ENCODE assay signal across 9 mouse cellular contexts in the genomic region with DNA sequence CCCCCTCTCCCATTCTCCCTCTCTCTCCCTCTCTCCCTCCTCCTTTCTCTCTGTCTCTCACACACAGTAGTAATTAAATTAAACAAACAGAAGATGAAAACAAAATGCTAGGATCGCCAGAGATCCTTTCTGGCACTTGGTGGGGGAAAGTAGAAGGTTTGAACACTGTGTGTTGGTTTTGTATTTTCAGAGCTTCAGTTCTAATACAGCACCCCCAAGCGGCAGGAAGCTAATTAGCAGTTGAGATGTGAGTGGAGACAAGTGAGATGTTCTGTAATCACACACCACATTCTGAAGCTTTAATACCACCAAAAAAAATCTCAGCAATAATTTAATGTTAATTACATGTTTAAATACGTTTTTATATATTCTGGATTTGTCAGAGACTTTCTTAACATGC. TPM values are rescaled to one million over a fixed set of nuclear protein-coding genes. Genes with fewer than 3 reads are reported as not detected.
DNase-seq lines count a peak whose midpoint lies in the region; ATAC-seq and TF ChIP-seq lines count a peak whose summit lies in the region.
"Had no signal": no experiment of that assay in that cellular context is flagged by ENCODE, and none has a peak within 500 bp of the region (broad histone marks: within the 10 kb centered on the region; RNA-seq: fewer than 3 reads in every experiment).

No protein-coding gene starts in this region.

- 15% methylated on average over 3 of the region's 3 CpGs for WGBS in heart, postnatal 0 days

- H3K4me3 ChIP-seq in heart, postnatal 0 days (ENCODE audit: low read depth, low read length): no peak overlapping the region
- H3K4me3 ChIP-seq: liver, embryonic 15.5 days had no signal

- H3K4me2 ChIP-seq in heart, postnatal 0 days (ENCODE audit: low read depth, low read length): no peak overlapping the region
- H3K4me2 ChIP-seq: liver, embryonic 15.5 days had no signal

- intact Hi-C loops in left cerebral cortex, postnatal 14 days (cut with DNase I): no loop called here
- intact Hi-C loops in left cerebral cortex, postnatal 36 days (cut with DNase I): no loop called here

- TF ChIP-seq EP300 in heart, postnatal 0 days (IDR thresholded peaks at IDR 0.05; ENCODE audit: low read depth): no peak

- no peaks in the 10 kb centered on the region for H3K4me1 ChIP-seq in heart, postnatal 0 days (ENCODE audit: control insufficient read depth, insufficient read depth)
- H3K4me1 ChIP-seq: liver, embryonic 15.5 days had no signal

- H3K9ac ChIP-seq in heart, postnatal 0 days (replicated peaks; ENCODE audit: low read depth, low read length): no peak overlapping the region
- H3K9ac ChIP-seq: liver, embryonic 15.5 days had no signal

- no peaks in the 10 kb centered on the region for H3K27me3 ChIP-seq in heart, postnatal 0 days (ENCODE audit: control insufficient read depth, insufficient read depth, low read length)
- H3K27me3 ChIP-seq: liver, embryonic 15.5 days had no signal

- no peak overlapping the region for H3K27ac ChIP-seq in heart, postnatal 0 days (ENCODE audit: low read depth)
- H3K27ac ChIP-seq: liver, embryonic 15.5 days had no signal

- H3K9me3 ChIP-seq in heart, postnatal 0 days (replicated peaks; ENCODE audit: control insufficient read depth, low read length): no peaks in the 10 kb centered on the region
- H3K9me3 ChIP-seq: liver, embryonic 15.5 days had no signal

- H3K36me3 ChIP-seq in heart, postnatal 0 days (replicated peaks; ENCODE audit: control insufficient read depth, insufficient read depth, low read length): peaks cover 19% of the 10 kb centered on the region
- H3K36me3 ChIP-seq: liver, embryonic 15.5 days had no signal

- TF ChIP-seq CTCF in heart, postnatal 0 days (IDR thresholded peaks at IDR 0.05; ENCODE audit: low read depth): peak; percentile 60

- peak; percentile 73 to 82 for DNase-seq in cerebellum, postnatal 14 days
- no peak for DNase-seq in cerebellum, adult 9-10 months
- DNase-seq in left cerebral cortex, postnatal 14 days (ENCODE audit: low spot score in 2 of 2): peak; percentile 56 to 76
- DNase-seq in left cerebral cortex, postnatal 36 days (ENCODE audit: low spot score in 2 of 2): no peak
- peak; percentile 27 for DNase-seq in Muller cell, postnatal 12 days (ENCODE audit: inconsistent ontology term)
- DNase-seq in heart, postnatal 0 days (ENCODE audit: low spot score): peak; percentile 58
- peak; percentile 44 for DNase-seq in lung, postnatal 25 days (ENCODE audit: low spot score)

- ATAC-seq in heart, postnatal 0 days (ENCODE audit: insufficient read depth, low read depth): no peak
- ATAC-seq in erythroblast, adult 5-6 weeks (replicated peaks; ENCODE audit: low FRiP score, poor library complexity, severe bottlenecking): no peak

RNA-seq across cellular contexts. Expression of a gene that starts 16.0 kb away (rescaled TPM):
- total RNA-seq in left cerebral cortex, postnatal 14 days (2021): 10 to 100 TPM; 25.4 to 27.6 TPM
- total RNA-seq in left cerebral cortex, postnatal 36 days (2021): 10 to 100 TPM; 21.2 to 24.9 TPM
- 18.1 and 25.9 TPM in 2 replicates for total RNA-seq in heart, postnatal 0 days (2014; rRNA removed; ENCODE audit: low replicate concordance)
- 21.3 and 23.0 TPM in 2 replicates for polyA plus RNA-seq in heart, postnatal 0 days (2015; fragmentation: Nextera tagmentation; extraction: Ambion mirVana)
- 3.7 and 15.5 TPM in 2 replicates for total RNA-seq in erythroblast, adult 5-6 weeks (2015; ENCODE audit: low replicate concordance)
- total RNA-seq in erythroblast, adult 5-6 weeks (2017; ENCODE audit: low replicate concordance): 3.7 and 13.7 TPM in 2 replicates

RNA-seq across cellular contexts. Expression of a gene that starts 29.2 kb away (rescaled TPM):
- total RNA-seq in left cerebral cortex, postnatal 14 days (2021): 100 to 1,000 TPM; 124 to 134 TPM
- 100 to 1,000 TPM; 114 to 135 TPM for total RNA-seq in left cerebral cortex, postnatal 36 days (2021)
- 17.7 and 31.6 TPM in 2 replicates for total RNA-seq in heart, postnatal 0 days (2014; rRNA removed; ENCODE audit: low replicate concordance)
- 14.7 and 15.2 TPM in 2 replicates for polyA plus RNA-seq in heart, postnatal 0 days (2015; fragmentation: Nextera tagmentation; extraction: Ambion mirVana)
- not detected in 2 replicates for total RNA-seq in erythroblast, adult 5-6 weeks (2015; ENCODE audit: low replicate concordance)
- not detected in 2 replicates for total RNA-seq in erythroblast, adult 5-6 weeks (2017; ENCODE audit: low replicate concordance)

Comparison
In these comparisons a context has a peak if more than half of its experiments do, and no peak if none do; other contexts are left out.
1. DNase-seq: peak in cerebellum, postnatal 14 days (2 of 2), left cerebral cortex, postnatal 14 days (2 of 2), Muller cell, postnatal 12 days (single experiment), heart, postnatal 0 days (single experiment) and lung, postnatal 25 days (single experiment); none in cerebellum, adult 9-10 months (single experiment) and left cerebral cortex, postnatal 36 days (0 of 2).
2. RNA of a gene that starts 29.2 kb away (total RNA-seq): 114 to 135 TPM in left cerebral cortex, postnatal 36 days, 124 to 134 TPM in left cerebral cortex, postnatal 14 days and 17.7 to 31.6 TPM in heart, postnatal 0 days; not detected in erythroblast, adult 5-6 weeks; every median in the first group is over 10 times any median in the second.